Mouse (Mus musculus) liver, embryonic 13.5 days (tissue): ENCODE data around the gene Stk10. TPM values are rescaled to one million over a fixed set of nuclear protein-coding genes. Genes with fewer than 3 reads are reported as not detected.

Source experiments
- ATAC-seq: fragments of 200-750 bp; cut with Nextera tagmentation; 2 replicates; pipeline ENCODE4 v1.8.0; 2017; ENCODE audit warnings: low read depth, mild to moderate bottlenecking, moderate number of reproducible peaks, moderate library complexity
- DNase-seq: peaks from one replicate; pipeline ENCODE4 v3.0.0; 2022
- H3K27ac ChIP-seq: fragments of 300-500 bp; sonication (generic); 2 replicates; pipeline ENCODE4 v1.5.1; 2015; ENCODE audit warnings: moderate library complexity, mild to moderate bottlenecking, inconsistent platforms
- H3K27me3 ChIP-seq: fragments of 300-500 bp; sonication (generic); 2 replicates; pipeline ENCODE4 v1.6.1; 2015; ENCODE audit warnings: mild to moderate bottlenecking, inconsistent platforms
- H3K36me3 ChIP-seq: fragments of 300-500 bp; sonication (generic); 2 replicates; pipeline ENCODE4 v1.6.1; 2015; ENCODE audit warnings: mild to moderate bottlenecking, inconsistent platforms
- H3K4me1 ChIP-seq: fragments of 300-500 bp; sonication (generic); replicated peaks from 2 replicates; pipeline ENCODE4 v1.6.1; 2015; ENCODE audit warnings: inconsistent platforms
- H3K4me2 ChIP-seq: fragments of 300-500 bp; sonication (generic); 2 replicates; pipeline ENCODE4 v1.6.1; 2015; ENCODE audit warnings: inconsistent platforms, mild to moderate bottlenecking, moderate library complexity
- H3K4me3 ChIP-seq: fragments of 300-500 bp; sonication (generic); replicated peaks from 2 replicates; pipeline ENCODE4 v1.5.1; 2015; ENCODE audit warnings: mild to moderate bottlenecking, inconsistent platforms
- H3K9ac ChIP-seq: fragments of 300-500 bp; sonication (generic); 2 replicates; pipeline ENCODE4 v1.6.1; 2015; ENCODE audit warnings: mild to moderate bottlenecking, inconsistent platforms
- H3K9me3 ChIP-seq: fragments of 300-500 bp; sonication (generic); replicated peaks from 2 replicates; pipeline ENCODE4 v1.6.1; 2016; ENCODE audit warnings: inconsistent platforms
- WGBS: fragments of 180-500 bp; shearing (Covaris S2); methylation state at CpG from one replicate; pipeline ENCODE4 v1.1.7; 2015; ENCODE audit not compliant: insufficient replicate concordance; 5-methylcytosine and 5-hydroxymethylcytosine counted together
- polyA plus RNA-seq: library from polyadenylated mRNA; unstranded; fragments of >200 nt; fragmentation: Nextera tagmentation; extraction: Ambion mirVana; gene quantifications from 2 replicates; pipeline ENCODE4 v1.2.1, GENCODE M21; 2015

The Stk10 gene
- polyA plus RNA-seq, 1 experiment from 2014 or later: 3.0 TPM

GRCm38 (mm10) chr11:32589201-32589600 is 56.1 kb downstream of the Stk10 start:
- Histone ChIP-seq H3K9me3 (no peaks in the 10 kb centered on the region), H3K36me3 (peaks cover 13% of the 10 kb centered on the region), H3K4me2 (no peak overlapping the region), H3K27me3 (no peaks in the 10 kb centered on the region), H3K4me1 (peaks cover 10% of the 10 kb centered on the region), H3K27ac (no peak overlapping the region), H3K4me3 (no peak overlapping the region), H3K9ac (no peak overlapping the region)
- 86% methylated on average over 12 of the region's 12 CpGs for WGBS
- no peak for DNase-seq
- ATAC-seq: no peak; the same call in 1 of the 2 replicates

GRCm38 (mm10) chr11:32589791-32590190 is 56.7 kb downstream of the Stk10 start:
- no peaks in the 10 kb centered on the region for H3K27me3 ChIP-seq
- H3K4me2 ChIP-seq: no peak overlapping the region
- H3K9ac ChIP-seq: no peak overlapping the region
- DNase-seq (no peak), ATAC-seq (no peak)
- H3K4me3 ChIP-seq: no peak overlapping the region
- H3K4me1 ChIP-seq: peaks cover 10% of the 10 kb centered on the region
- H3K9me3 ChIP-seq: no peaks in the 10 kb centered on the region
- WGBS: 86% methylated on average over 8 of the region's 8 CpGs
- H3K27ac ChIP-seq: no peak overlapping the region
- peaks cover 13% of the 10 kb centered on the region for H3K36me3 ChIP-seq

GRCm38 (mm10) chr11:32590205-32590604 is 57.1 kb downstream of the Stk10 start:
- no peak overlapping the region for H3K4me3 ChIP-seq
- WGBS: 77% methylated on average over 6 of the region's 6 CpGs
- no peak overlapping the region for H3K4me2 ChIP-seq
- no peak overlapping the region for H3K27ac ChIP-seq
- H3K27me3 ChIP-seq: no peaks in the 10 kb centered on the region
- H3K4me1 ChIP-seq: peaks cover 10% of the 10 kb centered on the region
- ATAC-seq (no peak), DNase-seq (no peak)
- H3K9ac ChIP-seq: no peak overlapping the region
- no peaks in the 10 kb centered on the region for H3K9me3 ChIP-seq
- peaks cover 16% of the 10 kb centered on the region for H3K36me3 ChIP-seq

- WGBS: 72% methylated on average over 12 of the region's 12 CpGs
- Histone ChIP-seq H3K4me3 (no peak overlapping the region), H3K27ac (no peak overlapping the region), H3K4me1 (peaks cover 4% of the 10 kb centered on the region; the same call in 1 of the 2 replicates), H3K9me3 (no peaks in the 10 kb centered on the region), H3K4me2 (no peak overlapping the region), H3K36me3 (peaks cover 26% of the 10 kb centered on the region), H3K27me3 (no peaks in the 10 kb centered on the region), H3K9ac (no peak overlapping the region)
- ATAC-seq: no peak
- peak; percentile 11 for DNase-seq
Observed at GRCm38 (mm10) chr11:32591921-32592850, 59.1 kb downstream of the Stk10 start.

GRCm38 (mm10) chr11:32593081-32593480 is 60.0 kb downstream of the Stk10 start:
- no peak for ATAC-seq
- no peak for DNase-seq
- H3K27ac ChIP-seq: no peak overlapping the region
- no peaks in the 10 kb centered on the region for H3K9me3 ChIP-seq
- no peak overlapping the region for H3K4me2 ChIP-seq
- H3K36me3 ChIP-seq: peaks cover 27% of the 10 kb centered on the region
- H3K4me1 ChIP-seq: no peaks in the 10 kb centered on the region
- H3K27me3 ChIP-seq: no peaks in the 10 kb centered on the region
- no peak overlapping the region for H3K4me3 ChIP-seq
- H3K9ac ChIP-seq: no peak overlapping the region
- WGBS: 68% methylated on average over 7 of the region's 7 CpGs

- no peaks in the 10 kb centered on the region for H3K27me3 ChIP-seq
- no peak overlapping the region for H3K9ac ChIP-seq
- H3K4me3 ChIP-seq: no peak overlapping the region
- H3K4me1 ChIP-seq: no peaks in the 10 kb centered on the region
- ATAC-seq (no peak), DNase-seq (no peak)
- WGBS: 79% methylated on average over 4 of the region's 4 CpGs
- no peaks in the 10 kb centered on the region for H3K9me3 ChIP-seq
- peaks cover 30% of the 10 kb centered on the region for H3K36me3 ChIP-seq
- H3K27ac ChIP-seq: no peak overlapping the region
- no peak overlapping the region for H3K4me2 ChIP-seq
Observed at GRCm38 (mm10) chr11:32594122-32594521, 61.0 kb downstream of the Stk10 start.

- WGBS: 80% methylated on average over 6 of the region's 6 CpGs
- DNase-seq (no peak), ATAC-seq (no peak)
- Histone ChIP-seq H3K9ac (no peak overlapping the region), H3K4me1 (peaks cover 10% of the 10 kb centered on the region), H3K27me3 (no peaks in the 10 kb centered on the region), H3K4me2 (no peak overlapping the region), H3K36me3 (peaks cover 15% of the 10 kb centered on the region), H3K4me3 (no peak overlapping the region), H3K9me3 (no peaks in the 10 kb centered on the region), H3K27ac (no peak overlapping the region)
Observed at GRCm38 (mm10) chr11:32600371-32600770, 67.3 kb downstream of the Stk10 start.

- H3K27ac ChIP-seq: no peak overlapping the region
Observed at GRCm38 (mm10) chr11:32601528-32602323, 68.6 kb downstream of the Stk10 start.

GRCm38 (mm10) chr11:32604663-32605062 is 71.6 kb downstream of the Stk10 start:
- ATAC-seq (no peak), DNase-seq (no peak)
- Histone ChIP-seq H3K4me2 (no peak overlapping the region), H3K4me3 (no peak overlapping the region), H3K27me3 (no peaks in the 10 kb centered on the region), H3K36me3 (no peaks in the 10 kb centered on the region; the same call in 1 of the 2 replicates), H3K9ac (no peak overlapping the region), H3K27ac (no peak overlapping the region), H3K9me3 (no peaks in the 10 kb centered on the region), H3K4me1 (peaks cover 10% of the 10 kb centered on the region)
- 79% methylated on average over 4 of the region's 4 CpGs for WGBS

More at GRCm38 (mm10) chr11:32601528-32602323, 68.6 kb downstream of the Stk10 start:
- Histone ChIP-seq H3K9me3 (no peaks in the 10 kb centered on the region), H3K4me1 (peaks cover 10% of the 10 kb centered on the region), H3K9ac (no peak overlapping the region), H3K27me3 (no peaks in the 10 kb centered on the region), H3K4me2 (no peak overlapping the region), H3K36me3 (peaks cover 8% of the 10 kb centered on the region), H3K4me3 (no peak overlapping the region)
- peak; percentile 5 for DNase-seq
- ATAC-seq: peak; percentile 87
- 54% methylated on average over 12 of the region's 12 CpGs for WGBS

- Histone ChIP-seq H3K4me2 (no peak overlapping the region), H3K27ac (no peak overlapping the region), H3K36me3 (peaks cover 2% of the 10 kb centered on the region; the same call in 1 of the 2 replicates), H3K9ac (no peak overlapping the region), H3K4me1 (peaks cover 10% of the 10 kb centered on the region), H3K27me3 (no peaks in the 10 kb centered on the region), H3K9me3 (no peaks in the 10 kb centered on the region), H3K4me3 (no peak overlapping the region)
- DNase-seq (no peak), ATAC-seq (no peak)
- 71% methylated on average over 7 of the region's 7 CpGs for WGBS
Observed at GRCm38 (mm10) chr11:32605131-32605860, 72.2 kb downstream of the Stk10 start.

- Histone ChIP-seq H3K9ac (no peak overlapping the region), H3K4me1 (peaks cover 10% of the 10 kb centered on the region), H3K36me3 (peaks cover 9% of the 10 kb centered on the region), H3K27ac (no peak overlapping the region), H3K9me3 (no peaks in the 10 kb centered on the region), H3K27me3 (no peaks in the 10 kb centered on the region), H3K4me2 (no peak overlapping the region), H3K4me3 (no peak overlapping the region)
- DNase-seq: no peak
- 82% methylated on average over 3 of the region's 3 CpGs for WGBS
- ATAC-seq: no peak
Observed at GRCm38 (mm10) chr11:32605907-32606306, 72.8 kb downstream of the Stk10 start.
